Mouse (Mus musculus) kidney, postnatal 0 days (tissue): Measurements from ENCODE around the gene Ambra1. TPM values are rescaled to one million over a fixed set of nuclear protein-coding genes. Genes with fewer than 3 reads are reported as not detected.

Source experiments
- ATAC-seq: fragments of 200-750 bp; cut with Nextera tagmentation; replicated peaks from 2 replicates; pipeline ENCODE4 v1.8.0; 2017; ENCODE audit warnings: low read depth, moderate number of reproducible peaks, moderate TSS enrichment, moderate library complexity; ENCODE audit not compliant: low FRiP score
- DNase-seq: peaks from one replicate; pipeline ENCODE4 v3.0.0-alpha.2; 2016; ENCODE audit warnings: low spot score
- H3K27ac ChIP-seq: fragments of 300-500 bp; sonication (generic); 2 replicates; pipeline ENCODE4 v1.5.1; 2014; ENCODE audit warnings: mild to moderate bottlenecking
- H3K27me3 ChIP-seq: fragments of 300-500 bp; sonication (generic); 2 replicates; pipeline ENCODE4 v1.6.1; 2014; ENCODE audit warnings: low read length, mixed read lengths; ENCODE audit not compliant: insufficient read depth
- H3K36me3 ChIP-seq: fragments of 300-500 bp; sonication (generic); 2 replicates; pipeline ENCODE4 v1.6.1; 2014; ENCODE audit warnings: low read length, mixed read lengths; ENCODE audit not compliant: insufficient read depth
- H3K4me1 ChIP-seq: fragments of 300-500 bp; sonication (generic); replicated peaks from 2 replicates; pipeline ENCODE4 v1.6.1; 2014; ENCODE audit warnings: antibody characterized with exemption, low read length, mixed read lengths; ENCODE audit not compliant: insufficient read depth
- H3K4me2 ChIP-seq: fragments of 300-500 bp; sonication (generic); 2 replicates; pipeline ENCODE4 v1.6.1; 2014; ENCODE audit warnings: mild to moderate bottlenecking, low read length, moderate library complexity, mixed read lengths
- H3K4me3 ChIP-seq: fragments of 300-500 bp; sonication (generic); replicated peaks from 2 replicates; pipeline ENCODE4 v1.5.1; 2014; ENCODE audit warnings: low read depth, low read length
- H3K9ac ChIP-seq: fragments of 300-500 bp; sonication (generic); 2 replicates; pipeline ENCODE4 v1.6.1; 2014; ENCODE audit warnings: low read depth, low read length
- H3K9me3 ChIP-seq: fragments of 300-500 bp; sonication (generic); replicated peaks from 2 replicates; pipeline ENCODE4 v1.6.1; 2016; ENCODE audit warnings: low read length, inconsistent platforms, mixed read lengths
- CTCF ChIP-seq: IDR thresholded peaks from 2 replicates; pipeline ENCODE4 v1.5.1; 2016; ENCODE audit warnings: antibody characterized with exemption, low read depth, mild to moderate bottlenecking, moderate library complexity
- WGBS: fragments of 180-500 bp; shearing (Covaris S2); extraction: QIAGEN DNeasy Blood & Tissue Kit; methylation state at CpG from one replicate; pipeline ENCODE4 v1.1.7; 2014; 5-methylcytosine and 5-hydroxymethylcytosine counted together
- polyA plus RNA-seq: library from polyadenylated mRNA; unstranded; fragments of >200 nt; fragmentation: Nextera tagmentation; extraction: Ambion mirVana; gene quantifications from 2 replicates; pipeline ENCODE4 v1.2.1, GENCODE M21; 2015

Ambra1 gene
- polyA plus RNA-seq, 1 experiment from 2014 or later = 10.4 TPM

DNA sequence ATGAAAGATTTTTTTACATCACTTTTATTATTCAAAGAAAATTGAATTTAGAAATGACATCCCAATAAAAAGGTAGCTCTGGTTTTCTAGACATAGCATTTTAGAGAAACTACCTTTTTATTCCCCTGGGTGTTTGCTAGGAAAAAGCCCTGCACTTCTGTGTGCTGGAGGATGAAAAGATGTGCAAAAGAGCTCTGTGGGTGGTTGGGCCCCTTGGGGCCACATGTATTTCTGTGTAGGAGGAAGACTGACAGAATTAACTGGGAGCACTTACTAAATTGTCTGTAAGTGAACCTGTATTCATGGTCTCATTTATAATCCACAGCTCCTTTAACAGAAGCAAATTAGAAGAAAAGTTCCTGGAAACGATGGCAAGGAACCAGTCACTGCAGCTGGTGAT, 114.2 kb downstream of the Ambra1 start:
- Histone ChIP-seq H3K4me2 (no peak overlapping the region), H3K36me3 (no peaks in the 10 kb centered on the region), H3K4me3 (no peak overlapping the region), H3K9ac (no peak overlapping the region), H3K27ac (no peak overlapping the region), H3K27me3 (no peaks in the 10 kb centered on the region), H3K9me3 (no peaks in the 10 kb centered on the region), H3K4me1 (no peaks in the 10 kb centered on the region)
- DNase-seq = no peak
- no peak for TF ChIP-seq CTCF
- no peak for ATAC-seq
- 74% methylated on average over 1 of the region's 1 CpGs for WGBS

DNA sequence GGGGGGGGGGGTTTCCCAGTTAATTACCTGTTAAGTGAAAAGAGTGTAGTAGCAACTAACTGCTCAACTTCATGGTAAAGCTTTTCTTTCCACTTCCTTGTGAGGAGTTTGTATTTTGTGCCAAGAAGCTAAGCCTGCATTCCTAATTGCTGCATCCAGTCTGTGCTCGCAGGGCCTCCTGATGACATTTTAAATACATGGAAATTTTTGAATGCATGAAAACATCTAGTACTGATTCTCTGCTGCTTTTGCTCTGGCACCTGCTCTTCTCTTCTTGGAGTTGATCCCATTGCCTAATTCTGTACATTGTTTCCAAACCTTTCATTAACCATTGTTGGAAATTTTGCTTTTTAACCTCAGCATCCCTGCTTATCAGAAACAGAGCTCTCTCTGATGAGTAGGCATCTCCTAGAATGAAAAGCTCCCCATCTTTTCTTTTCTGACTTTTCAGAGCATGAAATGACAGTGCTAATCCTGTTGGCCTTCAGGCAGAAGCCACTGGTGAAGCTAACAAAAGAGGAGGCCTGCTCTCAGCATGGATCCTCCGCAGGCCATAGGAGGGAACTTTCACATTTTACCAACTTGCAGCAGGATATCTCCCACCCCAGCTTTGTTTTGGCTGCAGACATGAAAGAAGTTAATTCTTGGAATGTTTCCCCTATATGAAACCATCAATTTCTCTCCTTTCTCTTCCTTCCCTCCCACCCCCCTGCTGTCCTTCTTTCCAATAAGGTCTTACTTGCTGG, 122.7 kb downstream of the Ambra1 start:
- Histone ChIP-seq H3K27me3 (no peaks in the 10 kb centered on the region), H3K9ac (no peak overlapping the region), H3K4me2 (no peak overlapping the region), H3K27ac (no peak overlapping the region), H3K4me1 (no peaks in the 10 kb centered on the region), H3K36me3 (no peaks in the 10 kb centered on the region), H3K9me3 (no peaks in the 10 kb centered on the region), H3K4me3 (no peak overlapping the region)
- WGBS = 67% methylated on average over 2 of the region's 2 CpGs
- no peak for TF ChIP-seq CTCF
- DNase-seq (no peak), ATAC-seq (no peak)

DNA sequence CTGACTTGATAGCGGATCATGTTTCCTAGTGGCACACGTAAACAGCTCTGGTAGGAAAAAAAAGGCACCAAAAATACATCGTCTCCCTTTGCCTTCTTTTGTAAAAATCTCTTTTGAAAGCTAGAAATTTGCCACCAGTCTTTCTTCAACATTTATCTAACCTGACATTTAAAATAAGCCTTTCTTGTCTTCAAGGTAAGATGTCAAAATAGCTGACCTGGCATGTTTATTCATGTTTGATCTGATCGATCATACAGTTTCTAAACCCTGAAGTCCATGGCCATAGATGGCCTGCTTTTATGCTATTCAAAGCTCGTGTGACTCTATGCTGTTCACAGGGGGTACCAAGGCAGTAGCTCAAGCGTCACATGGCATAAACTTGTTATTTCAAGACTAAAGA, 124.6 kb downstream of the Ambra1 start:
- ATAC-seq = no peak
- WGBS = 80% methylated on average over 6 of the region's 6 CpGs
- TF ChIP-seq CTCF = no peak

DNA sequence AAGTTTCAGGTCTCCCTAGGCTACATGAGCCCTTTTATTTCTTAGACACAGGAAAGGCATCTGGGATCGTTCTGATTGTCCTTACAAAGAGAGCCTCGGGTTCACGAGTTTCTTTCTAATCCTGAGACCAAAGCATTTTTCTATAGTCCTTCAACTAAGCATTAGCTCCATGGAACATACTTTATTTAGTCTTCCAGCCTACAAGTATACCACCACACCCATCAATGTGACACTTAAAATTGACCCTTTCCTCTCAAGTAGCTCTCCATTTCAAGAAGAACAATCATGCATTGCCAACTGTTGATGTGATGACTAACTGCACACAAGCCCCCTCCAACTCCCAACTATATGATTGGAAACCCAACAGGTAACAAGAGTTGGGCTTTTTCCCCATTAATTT, 127.0 kb downstream of the Ambra1 start:
- DNase-seq = no peak
- H3K4me2 ChIP-seq = no peak overlapping the region
- 93% methylated on average over 3 of the region's 3 CpGs for WGBS

More for the DNA sequence above, 124.6 kb downstream of the Ambra1 start:
- Histone ChIP-seq H3K9ac (no peak overlapping the region), H3K27ac (no peak overlapping the region), H3K4me1 (no peaks in the 10 kb centered on the region), H3K4me2 (no peak overlapping the region), H3K9me3 (no peaks in the 10 kb centered on the region), H3K36me3 (no peaks in the 10 kb centered on the region), H3K4me3 (no peak overlapping the region), H3K27me3 (no peaks in the 10 kb centered on the region)
- no peak for DNase-seq

DNA sequence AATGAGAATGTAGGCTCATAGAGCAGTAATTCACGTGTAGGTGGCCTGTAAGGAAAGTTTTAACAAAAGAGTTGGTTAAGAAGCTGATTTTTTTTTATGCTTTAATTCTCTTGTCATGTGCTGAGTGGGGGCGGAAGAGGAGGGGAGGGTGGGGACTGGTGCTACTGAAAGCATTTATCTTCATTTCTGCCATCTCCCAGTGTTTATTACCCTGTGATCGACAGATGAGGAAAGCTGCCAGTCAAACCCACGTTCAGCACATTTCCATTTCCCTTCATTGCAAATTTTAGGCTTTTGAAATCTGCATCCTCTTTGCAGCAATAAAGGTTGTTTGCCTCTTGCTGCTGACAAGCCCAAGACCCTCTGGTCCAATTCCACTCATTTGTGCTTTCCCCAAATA, 129.5 kb downstream of the Ambra1 start:
- Histone ChIP-seq H3K9ac (no peak overlapping the region), H3K27ac (no peak overlapping the region), H3K27me3 (no peaks in the 10 kb centered on the region), H3K9me3 (no peaks in the 10 kb centered on the region), H3K4me3 (no peak overlapping the region), H3K36me3 (no peaks in the 10 kb centered on the region), H3K4me1 (no peaks in the 10 kb centered on the region), H3K4me2 (no peak overlapping the region)
- WGBS = 43% methylated on average over 4 of the region's 4 CpGs
- DNase-seq (no peak), ATAC-seq (no peak)
- no peak for TF ChIP-seq CTCF

More for the DNA sequence above, 127.0 kb downstream of the Ambra1 start:
- no peaks in the 10 kb centered on the region for H3K27me3 ChIP-seq
- no peaks in the 10 kb centered on the region for H3K9me3 ChIP-seq
- no peak overlapping the region for H3K4me3 ChIP-seq
- no peaks in the 10 kb centered on the region for H3K36me3 ChIP-seq
- H3K27ac ChIP-seq = no peak overlapping the region
- ATAC-seq = no peak
- no peak overlapping the region for H3K9ac ChIP-seq
- no peaks in the 10 kb centered on the region for H3K4me1 ChIP-seq
- no peak for TF ChIP-seq CTCF

DNA sequence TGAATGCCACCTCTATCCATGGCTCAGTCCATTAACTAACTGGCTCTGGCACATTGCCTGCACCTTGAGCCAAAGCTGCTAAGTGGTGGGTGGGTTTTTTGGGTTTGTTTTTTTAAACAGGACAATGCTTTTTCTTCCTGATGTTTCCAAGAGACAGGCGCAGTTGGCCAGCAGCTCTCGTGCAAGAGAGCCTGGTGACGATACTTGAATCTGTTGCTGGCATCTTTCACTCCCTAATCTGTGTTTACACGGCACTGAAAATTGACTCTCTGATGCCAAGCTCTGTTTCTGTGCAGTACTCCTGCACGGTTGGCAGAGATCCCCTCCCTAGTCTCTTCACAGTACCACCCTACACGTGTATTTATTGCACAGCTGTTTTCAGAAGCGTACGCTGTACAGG, 140.8 kb downstream of the Ambra1 start:
- H3K9ac ChIP-seq = no peak overlapping the region
- no peak overlapping the region for H3K27ac ChIP-seq
- H3K4me2 ChIP-seq = no peak overlapping the region
- no peak for TF ChIP-seq CTCF
- ATAC-seq (no peak), DNase-seq (peak; percentile 81)
- H3K27me3 ChIP-seq = no peaks in the 10 kb centered on the region
- no peaks in the 10 kb centered on the region for H3K9me3 ChIP-seq
- H3K4me1 ChIP-seq = no peaks in the 10 kb centered on the region
- H3K36me3 ChIP-seq = no peaks in the 10 kb centered on the region
- WGBS = 42% methylated on average over 8 of the region's 8 CpGs
- H3K4me3 ChIP-seq = no peak overlapping the region

DNA sequence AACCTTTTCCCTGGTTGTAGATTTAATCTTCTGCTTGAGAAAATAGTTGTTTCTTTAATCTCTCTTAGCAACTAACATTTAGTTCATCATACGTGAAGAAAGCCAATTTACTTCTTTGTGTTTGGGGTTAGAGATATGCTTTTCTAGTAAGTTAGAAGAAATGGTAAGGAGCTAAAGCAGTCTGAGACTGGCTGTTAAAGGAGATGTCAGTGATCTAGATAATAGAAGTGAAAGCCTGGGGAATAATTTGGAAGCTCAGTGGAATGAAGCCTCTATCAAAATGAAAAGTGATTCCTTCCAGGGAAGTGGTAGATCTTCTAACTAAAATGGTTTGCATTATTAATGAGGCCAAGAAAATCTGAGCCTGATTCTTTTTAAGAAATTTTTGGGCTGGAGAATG, 141.3 kb downstream of the Ambra1 start:
- WGBS = 70% methylated on average over 1 of the region's 1 CpGs
- TF ChIP-seq CTCF = no peak
- H3K27me3 ChIP-seq = no peaks in the 10 kb centered on the region
- H3K9ac ChIP-seq = no peak overlapping the region
- H3K4me1 ChIP-seq = no peaks in the 10 kb centered on the region
- DNase-seq (no peak), ATAC-seq (no peak)
- H3K4me3 ChIP-seq = no peak overlapping the region
- no peaks in the 10 kb centered on the region for H3K36me3 ChIP-seq
- H3K27ac ChIP-seq = no peak overlapping the region
- no peak overlapping the region for H3K4me2 ChIP-seq
- no peaks in the 10 kb centered on the region for H3K9me3 ChIP-seq
